Mouse (Mus musculus): ENCODE data around the gene Arhgef39. TPM values are rescaled to one million over a fixed set of nuclear protein-coding genes. Genes with fewer than 3 reads are reported as not detected.

Arhgef39 gene
- 5.7 TPM for polyA plus RNA-seq (2017; shearing (Covaris generic))

GRCm38 (mm10) chr4:43499407-43500333, at the start of gene Arhgef39:
Gene Arhgef39 (minus strand): TSS chr4:43499695.

GRCm38 (mm10) chr4:43506536-43507185, 7.2 kb upstream of the Arhgef39 start, which contains the start of gene Car9:
Gene Car9 (plus strand): TSS chr4:43506966.

GRCm38 (mm10) chr4:43492821-43493185, 6.7 kb downstream of the Arhgef39 start, which contains the start of gene Ccdc107:
Gene Ccdc107 (plus strand): TSS chr4:43492900.

GRCm38 (mm10) chr4:43483535-43484091, 15.9 kb downstream of the Arhgef39 start, which contains the start of gene Sit1:
Gene Sit1 (minus strand): TSS chr4:43483734.

GRCm38 (mm10) chr4:43454041-43454836, 45.3 kb downstream of the Arhgef39 start, which contains the start of gene Cd72:
Gene Cd72 (minus strand): TSS chr4:43454628.

Other genes starting within 250 kb of the Arhgef39 start
- not detected for gene Atp8b5, start 232.5 kb downstream of the Arhgef39 start, polyA plus RNA-seq (2017; shearing (Covaris generic))
- 0.08 TPM for gene Rusc2, start 117.7 kb downstream of the Arhgef39 start, polyA plus RNA-seq (2017; shearing (Covaris generic))
- gene Fam166b, start 70.6 kb downstream of the Arhgef39 start, polyA plus RNA-seq (2017; shearing (Covaris generic)), result not detected
- gene Tesk1, start 57.8 kb downstream of the Arhgef39 start, polyA plus RNA-seq (2017; shearing (Covaris generic)), result 68.3 TPM
- gene Cd72, start 45.1 kb downstream of the Arhgef39 start, polyA plus RNA-seq (2017; shearing (Covaris generic)), result 60.0 TPM
- gene Sit1, start 16.0 kb downstream of the Arhgef39 start, polyA plus RNA-seq (2017; shearing (Covaris generic)), result 155 TPM
- 90.4 TPM for gene Ccdc107, start 6.8 kb downstream of the Arhgef39 start, polyA plus RNA-seq (2017; shearing (Covaris generic))
- gene Car9, start 7.3 kb upstream of the Arhgef39 start, polyA plus RNA-seq (2017; shearing (Covaris generic)), result 1.1 TPM
- gene Tpm2, start 24.1 kb upstream of the Arhgef39 start, polyA plus RNA-seq (2017; shearing (Covaris generic)), result not detected
- gene Creb3, start 62.6 kb upstream of the Arhgef39 start, polyA plus RNA-seq (2017; shearing (Covaris generic)), result 82.0 TPM
- 266 TPM for gene Tln1, start 63.0 kb upstream of the Arhgef39 start, polyA plus RNA-seq (2017; shearing (Covaris generic))
- 18.0 TPM for gene Rgp1, start 79.0 kb upstream of the Arhgef39 start, polyA plus RNA-seq (2017; shearing (Covaris generic))
- gene Gba2, start 79.2 kb upstream of the Arhgef39 start, polyA plus RNA-seq (2017; shearing (Covaris generic)), result 51.7 TPM
- gene Msmp, start 84.8 kb upstream of the Arhgef39 start, polyA plus RNA-seq (2017; shearing (Covaris generic)), result 4.2 TPM
- gene Npr2, start 132.2 kb upstream of the Arhgef39 start, polyA plus RNA-seq (2017; shearing (Covaris generic)), result not detected
- 0.39 TPM for gene Spag8, start 153.9 kb upstream of the Arhgef39 start, polyA plus RNA-seq (2017; shearing (Covaris generic))
- 73.0 TPM for gene Hint2, start 156.8 kb upstream of the Arhgef39 start, polyA plus RNA-seq (2017; shearing (Covaris generic))
- 2.1 TPM for gene Tmem8b, start 169.3 kb upstream of the Arhgef39 start, polyA plus RNA-seq (2017; shearing (Covaris generic))
- gene Fam221b, start 169.4 kb upstream of the Arhgef39 start, polyA plus RNA-seq (2017; shearing (Covaris generic)), result 1.2 TPM
- gene Olfr70, start 201.1 kb upstream of the Arhgef39 start, polyA plus RNA-seq (2017; shearing (Covaris generic)), result not detected
- not detected for gene Olfr71, start 210.6 kb upstream of the Arhgef39 start, polyA plus RNA-seq (2017; shearing (Covaris generic))
- gene Hrct1, start 227.5 kb upstream of the Arhgef39 start, polyA plus RNA-seq (2017; shearing (Covaris generic)), result not detected
- 0.11 TPM for gene Spaar, start 230.3 kb upstream of the Arhgef39 start, polyA plus RNA-seq (2017; shearing (Covaris generic))

Data from CD4-positive, CD25-positive, alpha-beta regulatory T cell (primary cell).